Mouse (Mus musculus): ENCODE results near the gene Gpalpp1.

Gpalpp1 gene

DNA sequence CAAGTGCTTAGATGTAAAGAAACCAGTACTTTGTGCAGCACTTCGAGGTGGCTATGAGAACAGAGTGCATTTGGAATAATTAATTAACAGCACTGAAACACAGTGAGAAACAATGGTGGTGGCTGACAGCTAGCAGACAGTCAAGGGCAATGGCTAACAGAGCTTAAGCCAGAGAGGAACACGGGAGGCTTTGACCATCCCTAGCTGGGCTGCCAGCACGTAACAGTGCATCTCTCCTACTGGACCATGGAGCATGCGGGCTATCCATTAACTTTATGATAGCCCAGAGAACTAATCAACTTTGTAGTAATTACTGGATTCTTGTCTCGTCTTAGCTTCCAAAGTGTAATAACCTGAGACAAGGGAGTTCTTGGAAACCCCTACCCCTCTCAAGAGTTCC is 12.7 kb downstream of the Gpalpp1 start:
- no peak for DNase-seq

DNA sequence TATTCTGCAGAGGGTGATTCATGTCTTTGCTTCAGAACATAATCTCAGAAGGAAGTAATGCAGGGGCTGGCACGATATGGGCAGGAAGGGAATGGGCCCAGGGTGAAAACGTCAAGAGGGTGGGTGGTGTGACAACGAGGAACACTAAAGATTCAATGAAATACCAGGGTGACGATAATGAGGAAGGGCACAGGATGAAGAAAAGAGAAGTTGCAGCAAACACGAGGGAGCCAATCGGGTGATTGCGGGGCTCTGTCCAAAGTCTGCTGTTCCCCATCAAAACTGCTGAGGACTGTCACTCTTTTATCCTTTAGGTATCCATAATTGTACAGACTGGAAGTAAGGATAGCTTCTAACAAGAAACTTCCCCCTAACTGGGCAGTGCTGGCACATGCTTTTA is 13.3 kb downstream of the Gpalpp1 start:
- no peak for DNase-seq

- DNase-seq = no peak
Measured at GRCm38 (mm10) chr14:76084188-76084587, 26.4 kb downstream of the Gpalpp1 start.

DNA sequence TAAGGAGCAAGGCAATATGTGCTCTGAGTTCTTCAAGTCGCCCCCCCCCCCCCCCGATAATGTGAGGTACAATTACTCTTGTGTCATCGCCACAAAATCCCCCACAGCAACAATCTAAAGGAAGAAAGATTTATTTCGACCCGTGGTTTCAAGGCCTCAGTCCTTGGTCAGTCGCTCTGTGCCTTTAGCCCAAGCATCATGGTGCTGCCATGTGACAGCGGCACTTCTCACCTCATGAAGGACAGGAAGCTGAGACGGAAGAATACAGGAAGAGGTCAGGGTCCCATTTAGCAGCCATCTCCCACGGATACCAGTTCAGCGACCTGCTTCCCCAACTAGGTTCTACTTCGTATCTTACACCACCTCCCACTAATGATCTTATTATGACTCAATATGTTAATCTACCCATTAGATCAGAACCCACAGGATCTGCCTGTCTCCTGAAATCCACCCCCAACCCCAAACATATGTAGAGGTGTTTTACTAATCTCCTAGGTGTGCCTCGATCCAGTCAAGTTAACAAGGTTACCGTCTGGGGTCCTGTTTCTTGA is 28.4 kb downstream of the Gpalpp1 start:
- no peak for DNase-seq

DNA sequence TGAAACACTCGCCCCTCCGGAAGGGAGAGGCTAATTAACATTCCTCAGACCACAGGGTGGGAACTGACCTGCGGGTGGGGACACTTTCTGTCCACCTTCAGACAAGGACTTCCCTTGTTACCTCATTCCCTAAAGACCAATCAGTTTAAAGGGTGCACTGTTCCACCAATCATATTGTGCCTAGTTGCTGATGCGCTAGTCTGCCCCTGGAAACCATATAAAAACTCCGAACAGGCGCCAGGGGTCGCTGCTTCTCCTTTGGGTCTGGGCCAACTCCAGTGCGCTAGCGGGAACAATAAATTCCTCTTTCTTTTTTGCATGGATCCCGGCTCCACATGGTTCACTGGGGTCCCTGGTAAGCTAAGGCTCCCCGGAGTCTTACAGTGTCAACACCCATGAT is 29.1 kb downstream of the Gpalpp1 start:
- no peak for DNase-seq

DNA sequence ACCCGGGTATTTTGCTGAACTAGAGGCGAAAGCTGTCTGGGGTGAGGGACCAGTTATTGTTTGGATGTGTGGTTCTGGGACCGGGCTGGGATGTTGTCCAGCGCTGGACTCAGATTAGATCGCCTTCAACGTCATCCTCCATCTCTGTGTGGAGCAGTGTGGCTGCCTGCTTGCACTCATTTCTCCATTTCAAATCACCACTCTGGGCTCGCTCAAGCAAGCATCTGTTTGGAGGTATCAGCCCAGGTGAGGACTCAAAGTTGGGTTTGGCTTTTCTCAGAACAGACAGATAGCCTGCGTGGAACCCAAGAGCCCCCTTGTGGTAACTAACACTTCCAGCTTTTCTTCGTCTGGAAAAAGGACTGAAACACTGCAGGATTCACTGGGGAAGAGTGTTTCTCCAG is 33.5 kb downstream of the Gpalpp1 start:
- DNase-seq = no peak

DNA sequence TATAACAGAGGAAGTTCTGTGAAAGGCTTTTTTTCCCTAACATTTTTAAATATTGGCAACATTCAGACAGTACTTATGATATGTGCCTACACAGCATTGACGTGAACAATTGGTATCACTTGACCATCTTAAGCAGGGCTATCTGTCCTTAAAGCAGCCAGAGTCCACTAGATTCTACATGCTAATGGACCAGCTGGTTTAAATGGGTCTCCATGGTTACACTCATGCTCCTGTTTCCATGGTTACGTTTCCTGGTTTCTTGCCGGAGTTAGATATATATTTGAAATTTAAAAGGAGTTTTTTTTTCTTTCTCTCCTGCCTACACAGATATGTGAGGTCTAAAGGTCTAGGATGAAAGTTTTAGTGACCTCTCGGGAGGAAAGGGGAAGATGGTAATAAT is 34.0 kb downstream of the Gpalpp1 start:
- DNase-seq = no peak

DNA sequence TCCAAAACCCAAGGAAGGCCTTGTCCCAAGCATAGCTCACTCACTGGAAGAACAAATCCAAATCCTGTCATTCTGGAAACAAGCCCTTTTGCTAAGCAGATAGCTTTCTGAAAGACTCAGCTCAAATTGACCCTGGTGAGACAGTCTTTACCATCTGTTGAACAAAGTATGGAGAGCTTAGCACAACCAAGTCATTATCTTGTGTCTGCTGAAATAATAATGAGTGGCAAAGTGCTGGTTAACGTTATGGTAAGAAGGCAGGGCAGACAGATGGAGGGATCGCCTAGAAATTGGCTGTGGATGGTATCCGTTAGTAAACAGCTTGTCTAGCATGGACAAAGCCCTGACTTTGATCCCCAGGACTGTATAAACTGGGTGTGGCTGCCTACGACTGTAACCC is 34.8 kb downstream of the Gpalpp1 start:
- DNase-seq = no peak

- DNase-seq = no peak
Measured at GRCm38 (mm10) chr14:76074206-76074605, 36.4 kb downstream of the Gpalpp1 start.

- no peak for DNase-seq
Measured at GRCm38 (mm10) chr14:76072626-76073025, 37.9 kb downstream of the Gpalpp1 start.

- no peak for DNase-seq
Measured at GRCm38 (mm10) chr14:76069296-76069695, 41.3 kb downstream of the Gpalpp1 start.

GRCm38 (mm10) chr14:76068296-76068695 is 42.3 kb downstream of the Gpalpp1 start:
- DNase-seq = no peak

DNA sequence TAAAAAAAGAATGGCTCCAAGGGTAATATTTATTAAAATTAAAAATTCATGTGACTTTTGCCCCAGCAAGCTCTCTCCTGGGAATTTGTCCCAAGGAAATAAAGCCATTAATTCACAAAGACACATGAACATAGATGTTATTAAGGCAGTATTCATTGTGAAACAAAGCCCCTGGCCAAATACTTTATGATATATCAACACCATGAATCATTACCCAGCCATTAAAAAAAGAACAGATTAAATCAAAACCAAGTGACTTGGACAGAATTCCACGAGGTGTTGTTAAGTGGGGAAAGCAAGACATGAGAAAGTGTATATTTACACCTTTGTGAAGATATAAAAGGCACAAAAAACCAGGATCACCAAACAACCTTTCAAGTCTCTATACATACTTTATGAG is 43.3 kb downstream of the Gpalpp1 start:
- DNase-seq = no peak

DNA sequence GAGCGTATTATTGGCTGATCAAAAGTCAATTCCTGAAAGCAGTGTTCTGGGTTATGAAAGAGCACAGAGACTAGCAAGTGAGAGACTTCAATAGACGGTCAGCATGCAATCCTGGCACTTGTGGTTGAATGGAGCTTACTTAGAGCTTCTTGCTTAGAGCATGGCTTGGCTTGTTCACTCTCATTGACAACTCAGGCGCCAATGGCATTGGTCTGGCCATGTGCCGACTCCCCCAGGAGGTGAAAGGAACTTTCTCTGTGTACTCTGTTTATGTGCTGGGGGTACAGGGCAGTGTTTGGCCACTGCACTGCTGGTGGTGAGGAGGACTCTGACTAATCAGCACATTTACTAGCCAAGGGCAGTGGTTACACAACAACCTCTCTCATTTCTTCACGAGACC is 51.1 kb downstream of the Gpalpp1 start:
- no peak for DNase-seq

GRCm38 (mm10) chr14:76053726-76054125 is 56.8 kb downstream of the Gpalpp1 start:
- DNase-seq = no peak

DNA sequence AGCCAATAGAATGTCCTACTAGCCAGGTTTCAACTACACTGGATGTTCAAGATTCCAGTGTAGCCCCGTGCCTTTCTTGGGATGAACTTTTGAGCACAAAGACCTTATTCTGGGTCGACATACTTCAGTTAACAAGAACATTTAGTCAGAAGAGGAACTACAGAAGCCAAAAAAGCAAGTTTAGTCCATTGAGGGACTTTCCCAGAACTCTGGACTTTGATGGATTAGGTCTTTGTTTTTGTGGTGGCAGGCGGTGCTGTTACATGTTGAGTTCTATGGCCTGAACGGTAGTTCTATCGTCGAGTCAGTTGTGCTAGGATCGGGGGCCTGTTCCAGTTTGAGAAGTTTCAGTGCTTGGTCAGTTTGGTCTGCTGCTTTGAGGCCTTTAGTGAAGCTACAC is 58.6 kb downstream of the Gpalpp1 start:
- DNase-seq = no peak

DNA sequence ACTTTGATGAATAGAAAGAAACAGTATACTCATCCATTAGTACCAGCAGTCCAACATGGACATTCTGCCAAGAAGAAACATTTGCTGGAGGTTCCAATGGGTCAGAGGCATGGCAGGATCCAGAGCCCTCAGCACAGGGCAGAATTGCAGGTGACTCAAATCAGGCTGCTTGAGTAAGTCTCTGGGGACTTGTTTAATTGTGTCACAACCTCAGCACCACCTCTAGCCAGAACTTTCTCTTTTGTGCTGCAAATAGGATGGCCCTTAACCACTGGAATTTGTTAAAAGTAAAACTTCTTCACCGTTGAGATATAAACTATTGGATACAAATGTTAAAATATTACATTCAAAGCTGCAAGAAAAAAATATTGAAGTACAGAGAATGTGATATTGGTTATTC is 64.8 kb downstream of the Gpalpp1 start:
- no peak for DNase-seq

GRCm38 (mm10) chr14:76044164-76044557 is 66.4 kb downstream of the Gpalpp1 start:
- no peak for DNase-seq

GRCm38 (mm10) chr14:76043251-76044163 is 67.1 kb downstream of the Gpalpp1 start:
- no peak for DNase-seq
